Mouse (Mus musculus) heart, embryonic 16.5 days (tissue): ENCODE results near the gene Lamtor2. TPM values are rescaled to one million over a fixed set of nuclear protein-coding genes. Genes with fewer than 3 reads are reported as not detected.

ENCODE experiments used
- ATAC-seq: fragments of 200-750 bp; cut with Nextera tagmentation; replicated peaks from 2 replicates; pipeline ENCODE4 v1.8.0; 2017; ENCODE audit warnings: moderate number of reproducible peaks; ENCODE audit not compliant: insufficient read depth, low FRiP score; ENCODE audit errors: extremely low read depth
- H3K27ac ChIP-seq: fragments of 300-500 bp; sonication (generic); 2 replicates; pipeline ENCODE4 v1.5.1; 2014; ENCODE audit warnings: mild to moderate bottlenecking, low read length, control low read depth, moderate library complexity
- H3K27me3 ChIP-seq: fragments of 300-500 bp; sonication (generic); 2 replicates; pipeline ENCODE4 v1.6.1; 2014; ENCODE audit warnings: low read length, mixed read lengths; ENCODE audit not compliant: control insufficient read depth, insufficient read depth
- H3K36me3 ChIP-seq: fragments of 300-500 bp; sonication (generic); 2 replicates; pipeline ENCODE4 v1.6.1; 2014; ENCODE audit not compliant: control insufficient read depth, insufficient read depth
- H3K4me1 ChIP-seq: fragments of 300-500 bp; sonication (generic); 2 replicates; pipeline ENCODE4 v1.6.1; 2014; ENCODE audit warnings: low read length, mixed read lengths; ENCODE audit not compliant: control insufficient read depth, insufficient read depth
- H3K4me2 ChIP-seq: fragments of 300-500 bp; sonication (generic); 2 replicates; pipeline ENCODE4 v1.6.1; 2014; ENCODE audit warnings: low read depth, mild to moderate bottlenecking, control low read depth, low read length
- H3K4me3 ChIP-seq: fragments of 300-500 bp; sonication (generic); 2 replicates; pipeline ENCODE4 v1.5.1; 2014; ENCODE audit warnings: mild to moderate bottlenecking, control low read depth, low read length
- H3K9ac ChIP-seq: fragments of 300-500 bp; sonication (generic); 2 replicates; pipeline ENCODE4 v1.6.1; 2014; ENCODE audit warnings: low read length, control low read depth
- H3K9me3 ChIP-seq: fragments of 300-500 bp; sonication (generic); replicated peaks from 2 replicates; pipeline ENCODE4 v1.6.1; 2016; ENCODE audit warnings: low read length; ENCODE audit not compliant: control insufficient read depth
- WGBS: fragments of 180-500 bp; shearing (Covaris S2); extraction: QIAGEN DNeasy Blood & Tissue Kit; methylation state at CpG from one replicate; pipeline ENCODE4 v1.1.7; 2014; 5-methylcytosine and 5-hydroxymethylcytosine counted together
- microRNA counts: library from miRNA; unstranded; fragments of <30 nt; microRNA quantifications from one replicate; lab custom pipeline; 2016
- microRNA-seq: library from miRNA; unstranded; fragments of <30 nt; microRNA quantifications from one replicate; pipeline ENCODE4, GENCODE M21; 2017
- polyA plus RNA-seq: library from polyadenylated mRNA; unstranded; fragments of >200 nt; fragmentation: Nextera tagmentation; extraction: Ambion mirVana; gene quantifications from 2 replicates; pipeline ENCODE4 v1.2.1, GENCODE M21; 2015

Gene Lamtor2
- polyA plus RNA-seq, 1 experiment from 2014 or later: 139 TPM

GRCm38 (mm10) chr3:88500655-88501365 is 52.1 kb downstream of the Lamtor2 start:
- peak overlapping the region; percentile 94 for H3K4me2 ChIP-seq
- peak overlapping the region; percentile 71 for H3K4me3 ChIP-seq
- H3K36me3 ChIP-seq: no peaks in the 10 kb centered on the region
- H3K27me3 ChIP-seq: no peaks in the 10 kb centered on the region
- ATAC-seq: no peak
- no peaks in the 10 kb centered on the region for H3K9me3 ChIP-seq
- H3K9ac ChIP-seq: peak overlapping the region; percentile 91
- H3K4me1 ChIP-seq: peaks cover 41% of the 10 kb centered on the region
- no peak overlapping the region for H3K27ac ChIP-seq
- WGBS: 49% methylated on average over 4 of the region's 4 CpGs

GRCm38 (mm10) chr3:88500087-88500486 is 52.8 kb downstream of the Lamtor2 start:
- 84% methylated on average over 7 of the region's 7 CpGs for WGBS
- ATAC-seq: no peak
- H3K36me3 ChIP-seq: no peaks in the 10 kb centered on the region
- H3K4me1 ChIP-seq: peaks cover 48% of the 10 kb centered on the region
- no peak overlapping the region for H3K27ac ChIP-seq
- no peak overlapping the region for H3K9ac ChIP-seq
- H3K4me2 ChIP-seq: no peak overlapping the region
- no peaks in the 10 kb centered on the region for H3K9me3 ChIP-seq
- no peak overlapping the region for H3K4me3 ChIP-seq
- no peaks in the 10 kb centered on the region for H3K27me3 ChIP-seq

MicroRNAs encoded within 50 kb of the gene (microRNA counts, 519-probe panel; counts per million panel counts)
- not detected for microRNA mmu-miR-1905 (lab: Ali Mortazavi, UCI)

Small RNA genes lying within 50 kb of the gene (microRNA-seq; reads per million reads assigned to microRNA genes)
- gene Mir1905: not detected

Other genes starting within 250 kb of the Lamtor2 start
- gene Glmp, start 228.1 kb downstream of the Lamtor2 start, polyA plus RNA-seq: 142 and 149 TPM in 2 replicates
- gene Tmem79, start 216.9 kb downstream of the Lamtor2 start, polyA plus RNA-seq: 1.7 and 2.6 TPM in 2 replicates
- gene Smg5, start 216.8 kb downstream of the Lamtor2 start, polyA plus RNA-seq: 50.1 and 51.0 TPM in 2 replicates
- 3.2 and 4.2 TPM in 2 replicates for gene Paqr6, start 188.5 kb downstream of the Lamtor2 start, polyA plus RNA-seq
- gene Bglap3, start 180.3 kb downstream of the Lamtor2 start, polyA plus RNA-seq: 0.21 TPM in 1 of 2 replicates, not detected in the other
- not detected in 2 replicates for gene Bglap2, start 174.4 kb downstream of the Lamtor2 start, polyA plus RNA-seq
- not detected in 2 replicates for gene Bglap, start 168.6 kb downstream of the Lamtor2 start, polyA plus RNA-seq
- gene Pmf1, start 142.7 kb downstream of the Lamtor2 start, polyA plus RNA-seq: 98.2 and 98.4 TPM in 2 replicates
- 13.3 and 13.7 TPM in 2 replicates for gene Slc25a44, start 127.9 kb downstream of the Lamtor2 start, polyA plus RNA-seq
- 3.0 and 3.7 TPM in 2 replicates for gene Sema4a, start 91.9 kb downstream of the Lamtor2 start, polyA plus RNA-seq
- 127 and 129 TPM in 2 replicates for gene Lmna, start 43.1 kb downstream of the Lamtor2 start, polyA plus RNA-seq
- gene Mex3a, start 20.7 kb downstream of the Lamtor2 start, polyA plus RNA-seq: 5.3 and 5.7 TPM in 2 replicates
- 2.2 and 5.2 TPM in 2 replicates for gene Rab25, start 4.8 kb downstream of the Lamtor2 start, polyA plus RNA-seq
- gene Ubqln4, start 684 bp upstream of the Lamtor2 start, polyA plus RNA-seq: 28.8 and 32.0 TPM in 2 replicates
- gene Ssr2, start 22.8 kb upstream of the Lamtor2 start, polyA plus RNA-seq: 136 and 161 TPM in 2 replicates
- 76.7 and 85.5 TPM in 2 replicates for gene Arhgef2, start 52.9 kb upstream of the Lamtor2 start, polyA plus RNA-seq
- not detected in 2 replicates for gene Rxfp4, start 100.1 kb upstream of the Lamtor2 start, polyA plus RNA-seq
- 67.4 and 68.6 TPM in 2 replicates for gene Khdc4, start 132.7 kb upstream of the Lamtor2 start, polyA plus RNA-seq
- gene Rit1, start 163.8 kb upstream of the Lamtor2 start, polyA plus RNA-seq: 59.0 and 59.4 TPM in 2 replicates
- gene Syt11, start 222.1 kb upstream of the Lamtor2 start, polyA plus RNA-seq: 8.1 and 8.2 TPM in 2 replicates